Mouse (Mus musculus) CD4-positive helper T cell, adult 2 months (primary cell): Measurements from ENCODE around the gene Gm37240.

Experiments
- DNase-seq: peaks from one replicate; pipeline ENCODE4 v3.0.0-alpha.2; 2012; ENCODE audit warnings: low read depth, missing footprints, low spot score

The Gm37240 gene

DNA sequence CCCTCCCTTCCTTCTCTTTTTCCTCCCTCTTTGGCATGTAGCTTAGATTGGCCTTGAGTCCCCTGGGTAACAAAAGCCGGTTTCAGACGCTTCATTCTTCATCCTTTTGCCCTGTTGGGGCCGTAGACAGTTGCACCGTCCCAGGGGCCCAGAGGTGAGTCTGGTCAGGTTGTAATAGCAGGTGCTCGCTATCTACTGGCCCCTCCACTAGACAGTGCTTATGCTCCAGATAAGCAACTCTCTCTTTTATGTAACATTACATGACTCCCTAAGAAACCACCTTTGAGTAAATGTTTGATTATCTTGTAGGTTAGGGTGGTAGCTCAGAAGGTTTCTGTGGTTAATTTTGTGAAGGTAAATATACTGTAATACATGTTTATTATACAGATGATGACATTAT lies 1051.3 kb downstream of the Gm37240 start:
- DNase-seq: no peak

DNA sequence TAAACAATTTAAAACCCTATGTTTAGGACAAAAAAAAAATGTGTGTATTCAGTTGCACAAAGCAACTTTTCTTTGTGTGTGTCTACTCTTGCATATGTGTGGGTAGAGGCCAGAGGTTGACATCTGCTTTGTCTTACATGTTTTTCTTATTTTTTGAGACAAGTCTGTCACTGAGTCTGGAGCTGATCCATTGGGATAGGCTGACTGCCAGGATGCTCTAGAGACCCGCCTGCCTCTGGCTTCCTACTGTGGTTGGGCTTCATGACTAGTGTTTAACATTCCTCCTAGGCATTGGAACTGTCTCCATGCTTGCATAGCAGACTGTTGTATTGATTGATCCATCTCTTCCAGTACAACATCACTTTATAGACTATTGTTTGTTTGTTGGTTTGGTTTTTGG lies 1058.0 kb downstream of the Gm37240 start:
- DNase-seq: no peak

DNA sequence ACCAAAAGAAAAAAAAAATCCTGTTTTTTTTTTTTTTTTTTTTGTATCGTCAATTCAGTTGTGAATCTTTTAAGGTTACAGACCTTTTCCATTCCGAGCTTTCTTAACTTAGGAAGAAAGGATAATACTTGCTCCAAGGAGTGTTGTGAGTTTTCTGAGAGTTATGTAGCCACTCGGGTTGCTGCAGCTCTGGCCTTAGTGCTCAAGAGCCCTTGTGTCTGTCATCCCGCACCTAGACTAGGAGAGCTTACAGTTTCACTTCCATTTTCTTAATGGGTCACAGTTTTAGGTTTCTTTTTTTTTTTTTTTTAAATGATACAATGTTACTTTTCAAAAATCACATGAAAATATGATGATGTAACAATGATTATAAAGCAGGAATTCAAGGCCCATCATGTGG lies 1059.7 kb downstream of the Gm37240 start:
- peak; percentile 19 for DNase-seq

DNA sequence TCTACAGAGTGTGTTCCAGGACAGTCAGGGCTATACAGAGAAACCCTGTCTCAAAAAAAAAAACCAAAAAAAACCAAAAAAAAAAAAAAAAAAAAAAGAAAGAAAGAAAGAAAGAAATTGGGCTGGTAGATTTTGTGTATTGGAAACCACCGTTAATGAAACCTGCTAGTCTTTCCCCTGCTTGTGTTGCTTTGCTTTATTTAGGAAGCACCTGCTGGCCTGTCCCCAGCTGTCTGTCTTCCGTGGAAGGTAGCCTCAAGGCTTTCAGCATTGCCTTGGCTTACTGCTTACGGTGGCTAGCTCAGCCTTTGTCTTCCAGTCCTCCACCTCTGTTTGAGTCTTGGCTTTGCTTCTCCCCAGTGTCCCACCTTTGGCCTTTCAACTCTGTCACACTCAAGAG lies 1060.4 kb downstream of the Gm37240 start:
- DNase-seq: no peak

DNA sequence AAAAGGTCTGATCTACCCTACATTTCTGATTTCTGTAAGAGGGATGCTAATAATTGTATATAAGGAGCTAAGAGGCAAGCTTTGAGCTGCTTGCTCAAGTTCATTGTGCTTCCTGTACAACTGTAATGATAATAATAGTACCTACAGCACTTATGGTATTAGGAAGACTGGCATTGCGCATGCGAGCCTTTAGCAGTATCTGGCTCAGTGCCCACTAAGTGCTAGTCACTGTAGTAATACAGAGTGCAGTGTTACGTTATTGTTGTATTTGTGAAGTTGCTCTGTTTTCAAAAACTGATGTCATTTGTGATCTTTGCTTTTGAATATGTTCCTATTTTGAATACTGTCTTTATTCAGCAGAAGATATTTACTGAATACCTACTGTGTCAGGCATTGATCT lies 1060.9 kb downstream of the Gm37240 start:
- DNase-seq: no peak

DNA sequence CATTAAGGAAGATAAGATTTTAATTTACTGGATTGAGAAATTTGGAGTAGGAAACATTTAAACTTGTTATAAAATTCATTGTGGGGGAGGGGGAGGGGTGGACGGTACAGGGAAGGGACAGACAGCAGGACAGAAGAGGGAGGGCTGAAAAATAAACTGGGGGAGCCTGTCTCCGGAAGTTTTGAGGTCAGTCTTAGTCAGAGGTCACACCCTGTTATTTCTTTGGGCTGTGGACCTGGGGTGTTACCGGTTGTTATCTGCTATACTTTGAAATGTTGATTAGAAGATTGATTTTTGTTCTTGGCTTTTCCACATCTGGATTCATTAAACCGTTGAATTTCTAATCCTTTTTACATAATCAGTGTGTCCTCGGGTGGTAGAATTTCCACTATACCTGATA lies 1061.3 kb downstream of the Gm37240 start:
- DNase-seq: no peak

DNA sequence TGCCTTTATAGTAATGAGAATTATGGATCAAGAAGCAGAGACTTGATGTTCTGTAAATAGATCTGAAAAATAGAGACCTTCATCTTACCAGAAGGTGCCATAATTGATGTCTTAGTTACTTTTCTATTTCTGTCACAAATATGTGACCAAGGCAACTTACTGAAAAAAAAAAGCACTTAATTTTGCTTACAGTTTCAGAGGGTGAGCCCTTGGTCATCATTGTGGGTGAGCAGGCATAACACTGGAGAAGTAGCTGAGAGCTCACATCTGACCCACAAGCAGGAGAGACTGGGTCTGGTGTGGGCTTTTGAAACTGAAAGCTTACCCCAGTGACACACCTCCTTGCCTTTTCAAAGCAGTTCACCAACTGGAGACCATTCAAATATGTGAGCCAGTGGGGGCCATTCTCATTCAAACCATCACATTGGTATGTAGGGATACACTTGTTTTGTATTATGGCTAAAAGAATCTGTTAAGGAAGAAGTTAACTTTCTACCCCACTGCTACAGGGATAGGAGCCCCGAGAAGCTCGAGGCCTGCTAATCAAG lies 1066.6 kb downstream of the Gm37240 start:
- no peak for DNase-seq

DNA sequence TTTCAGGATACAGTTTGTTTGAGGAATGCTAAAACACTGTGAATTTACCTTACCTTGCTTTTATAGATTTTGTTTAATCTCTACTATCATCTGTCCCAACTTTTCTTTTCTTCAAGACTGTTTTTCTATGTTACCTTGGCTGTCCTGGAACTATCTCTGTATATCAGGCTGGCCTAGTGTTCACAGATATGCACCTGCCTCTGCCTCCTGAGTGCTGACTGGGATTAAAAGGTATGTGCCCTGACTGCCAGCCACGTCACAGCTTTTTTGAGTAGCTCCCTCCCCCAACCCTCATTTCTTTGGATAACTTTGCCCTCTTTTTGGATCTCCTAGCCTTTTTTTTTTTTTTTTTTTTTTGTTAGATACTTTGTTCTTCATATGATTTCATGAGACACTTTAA lies 1070.4 kb downstream of the Gm37240 start:
- DNase-seq: no peak

DNA sequence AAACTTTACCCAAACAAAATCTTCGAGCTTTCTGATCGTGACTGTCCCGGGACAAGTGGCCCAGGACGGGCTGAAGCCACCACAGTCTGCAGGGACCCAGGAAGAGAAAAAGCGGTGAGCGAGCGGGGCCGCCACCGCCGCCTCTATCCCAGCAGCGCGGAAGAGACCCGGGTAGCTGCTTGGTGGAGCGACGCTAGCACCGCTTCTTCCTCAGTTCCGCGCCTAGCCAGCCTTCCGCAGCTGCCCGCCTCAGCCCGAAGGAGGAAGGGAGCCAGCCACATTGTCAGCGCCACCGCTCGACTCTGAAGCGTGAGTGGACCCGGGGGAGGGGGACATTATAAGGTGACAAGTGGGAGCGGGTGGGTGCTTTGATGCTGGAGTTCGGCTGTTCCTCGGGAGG lies 1071.9 kb downstream of the Gm37240 start:
- peak; percentile 72 for DNase-seq

DNA sequence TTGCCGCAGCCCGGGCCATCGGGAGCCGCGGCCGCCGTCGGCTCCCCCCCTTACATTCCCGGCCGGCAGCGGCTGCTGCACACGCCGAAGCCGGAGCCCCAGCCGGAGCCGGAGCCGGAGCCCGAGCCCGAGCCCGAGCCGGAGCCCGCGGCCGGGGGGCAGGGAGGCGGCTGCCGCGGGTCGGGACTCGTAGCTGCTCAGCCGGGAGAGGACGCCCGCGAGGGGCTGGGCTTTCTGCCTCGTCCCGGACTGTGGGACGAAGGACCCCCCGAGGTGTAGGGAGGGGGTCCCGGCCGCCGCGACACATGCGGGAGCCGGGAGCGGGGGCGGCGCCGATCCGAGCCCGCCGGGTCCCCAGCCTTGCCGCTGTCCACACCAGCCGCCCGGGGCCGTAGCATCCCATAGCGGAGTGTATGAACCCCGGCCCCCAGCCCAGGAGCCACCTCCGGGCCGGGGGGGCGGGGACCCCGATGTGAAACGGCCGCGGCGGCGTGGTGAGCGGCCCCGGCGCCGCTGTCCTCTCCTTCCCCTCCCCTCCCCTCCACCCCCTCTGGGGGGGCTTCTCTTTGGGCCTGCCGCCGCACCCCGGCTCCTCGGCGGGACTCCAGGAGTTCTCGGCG lies 1072.4 kb downstream of the Gm37240 start, which contains the start of gene Fbxw7:
Gene Fbxw7, plus strand, starts transcription at position 507 of the 620 bp plus-strand sequence.
- peak; percentile 54 for DNase-seq

DNA sequence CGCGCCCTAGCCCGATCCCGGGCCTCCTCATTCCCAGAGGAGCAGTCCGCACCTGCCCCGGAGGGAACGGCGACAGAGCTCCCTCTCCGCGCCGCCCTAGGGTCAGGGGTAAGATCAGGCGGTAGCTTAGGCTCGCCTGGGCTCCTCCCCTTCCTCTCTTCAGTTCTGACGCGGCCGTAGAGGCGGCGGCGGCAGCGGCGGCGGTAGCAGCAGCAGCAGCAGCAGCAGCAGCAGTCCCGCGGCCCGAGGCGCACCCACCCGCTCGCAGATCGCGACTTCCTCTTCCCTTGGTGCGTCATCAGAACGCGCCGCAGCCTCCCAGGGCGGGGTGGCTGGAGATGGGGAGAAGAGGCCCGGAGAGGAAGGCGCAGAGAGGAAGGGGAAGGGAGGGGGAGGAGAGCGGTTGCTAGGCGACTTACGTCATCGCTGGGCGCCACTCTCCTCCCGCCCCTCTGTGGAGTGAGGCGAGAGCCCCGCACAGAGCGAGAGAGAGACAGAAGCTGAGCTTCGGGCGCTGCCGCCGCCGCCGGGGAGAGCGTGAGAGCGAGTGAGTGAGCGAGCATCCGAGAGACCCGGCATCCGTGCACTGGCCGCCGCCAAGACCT lies 1073.1 kb downstream of the Gm37240 start:
- DNase-seq: peak; percentile 100

DNA sequence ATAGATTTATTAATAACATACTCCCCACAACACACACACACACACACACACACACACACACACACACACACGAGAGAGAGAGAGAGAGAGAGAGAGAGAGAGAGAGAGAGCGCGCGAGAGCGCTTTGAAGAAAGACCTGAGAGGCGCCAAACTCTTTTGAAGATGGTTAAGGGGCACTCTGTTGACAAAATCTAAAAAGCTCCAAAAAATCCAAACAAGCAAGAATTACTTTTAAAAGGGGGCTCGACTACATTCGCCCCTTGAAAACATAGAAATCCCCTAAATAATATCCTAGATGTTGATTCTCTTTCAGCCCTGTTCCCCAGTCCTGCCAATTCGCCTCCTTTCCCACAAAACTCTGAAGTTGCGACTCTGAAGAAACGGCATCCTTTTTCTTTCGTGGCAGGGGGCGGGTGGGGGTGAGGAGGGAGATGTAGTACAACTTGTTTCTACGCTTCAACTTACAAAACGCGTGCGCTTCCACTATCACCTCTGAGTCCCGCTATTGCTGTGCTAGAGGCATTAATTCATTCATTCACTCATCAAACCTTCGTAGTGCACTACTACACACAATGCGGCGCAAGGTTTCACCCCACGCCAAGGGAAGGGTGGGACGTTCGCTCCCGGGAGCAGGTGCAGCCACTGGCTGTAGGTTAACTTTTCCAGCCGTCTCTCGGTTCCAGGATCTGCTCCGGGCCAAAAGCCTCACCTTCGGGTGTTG lies 1073.7 kb downstream of the Gm37240 start:
- peak; percentile 47 for DNase-seq

DNA sequence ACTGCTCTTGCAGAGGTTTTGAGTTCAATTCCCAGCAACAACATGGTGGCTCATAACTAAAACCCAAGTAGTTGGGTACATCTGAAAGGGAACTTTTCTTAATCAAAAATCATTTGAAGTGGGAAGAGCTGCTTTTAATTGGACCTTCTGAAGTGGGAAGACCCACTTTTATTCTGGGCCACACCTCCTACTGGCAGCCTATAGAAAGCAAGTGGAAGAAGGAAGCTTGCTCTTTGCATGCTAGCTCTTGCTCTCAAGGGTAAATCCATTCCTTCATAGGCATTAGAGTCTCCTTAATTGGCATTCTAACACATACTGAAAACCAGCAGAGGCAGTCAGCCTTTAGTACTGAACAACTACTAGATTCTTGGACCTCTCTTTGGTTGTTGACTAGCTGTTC lies 1076.5 kb downstream of the Gm37240 start:
- no peak for DNase-seq

DNA sequence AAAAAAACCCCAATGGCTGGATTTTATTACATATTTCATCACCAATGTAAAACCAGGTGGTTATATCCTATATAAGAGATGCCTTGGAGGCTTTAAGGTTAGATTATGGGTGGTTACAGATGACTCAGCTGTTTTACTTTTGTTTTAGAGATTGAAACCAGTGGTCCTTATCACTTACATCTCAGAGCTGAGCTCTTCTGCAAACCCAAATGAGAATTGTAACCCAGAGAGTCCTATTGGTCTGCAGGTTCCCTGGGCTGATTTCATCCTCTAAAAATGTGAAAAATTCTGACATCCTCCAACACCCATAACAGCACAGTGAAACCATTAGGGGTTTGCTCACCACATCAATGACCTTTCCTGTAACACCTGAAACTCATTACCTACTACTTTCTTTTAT lies 1078.4 kb downstream of the Gm37240 start:
- DNase-seq: peak; percentile 43

DNA sequence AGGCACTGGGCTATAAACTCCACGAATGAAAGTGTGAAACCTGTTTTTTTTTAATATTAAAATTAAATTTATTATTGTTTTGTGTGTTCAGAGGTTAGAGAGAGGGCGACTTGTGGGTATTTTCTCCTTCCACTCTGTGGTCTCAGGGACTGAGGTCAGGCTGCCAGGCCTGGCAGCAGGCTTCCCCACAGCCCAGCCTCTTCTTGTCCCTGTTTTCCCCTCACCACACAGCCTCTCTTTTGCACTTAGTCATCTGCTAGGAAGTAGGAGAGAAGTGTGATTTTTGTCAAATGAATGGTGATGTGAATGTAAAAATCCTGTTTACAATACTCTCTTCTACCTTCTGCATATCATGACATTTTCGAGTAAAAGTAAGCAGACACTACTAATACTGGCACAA lies 1079.5 kb downstream of the Gm37240 start:
- DNase-seq: no peak

DNA sequence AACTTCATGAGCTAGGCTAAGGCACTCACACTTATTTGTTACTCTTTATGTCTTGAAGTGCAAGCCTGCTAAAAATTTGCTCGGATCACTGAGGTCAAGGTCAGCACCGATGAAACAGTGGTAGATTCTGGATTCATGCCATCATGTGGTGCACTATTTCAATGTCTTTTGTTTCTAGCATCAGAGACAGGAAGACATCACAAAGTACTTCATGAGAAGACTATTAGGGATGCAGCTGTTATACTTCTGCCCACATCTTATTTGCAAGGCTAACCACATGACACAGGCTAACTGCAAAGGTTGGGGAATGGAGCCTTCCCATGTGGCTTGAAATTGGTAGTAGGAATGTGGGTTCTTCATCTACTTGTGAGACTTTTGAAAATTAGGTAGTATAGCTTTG lies 1081.1 kb downstream of the Gm37240 start:
- DNase-seq: no peak

DNA sequence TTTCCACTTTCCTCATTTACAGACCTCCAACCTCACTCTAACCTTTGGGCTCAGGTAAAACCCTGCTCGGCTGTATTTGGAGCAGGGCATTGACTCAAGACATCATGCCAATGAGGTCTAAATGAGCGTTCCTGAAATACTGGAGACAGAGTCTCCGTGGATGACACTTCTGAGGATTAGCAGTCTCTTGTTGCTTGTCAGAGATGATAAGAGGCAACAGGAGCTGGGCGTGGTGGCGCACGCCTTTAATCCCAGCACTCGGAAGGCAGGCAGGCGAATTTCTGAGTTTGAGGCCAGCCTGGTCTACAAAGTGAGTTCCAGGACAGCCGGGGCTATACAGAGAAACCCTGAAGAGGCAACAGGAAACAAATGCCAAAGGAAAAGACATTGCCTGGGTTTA lies 1083.3 kb downstream of the Gm37240 start:
- DNase-seq: no peak

DNA sequence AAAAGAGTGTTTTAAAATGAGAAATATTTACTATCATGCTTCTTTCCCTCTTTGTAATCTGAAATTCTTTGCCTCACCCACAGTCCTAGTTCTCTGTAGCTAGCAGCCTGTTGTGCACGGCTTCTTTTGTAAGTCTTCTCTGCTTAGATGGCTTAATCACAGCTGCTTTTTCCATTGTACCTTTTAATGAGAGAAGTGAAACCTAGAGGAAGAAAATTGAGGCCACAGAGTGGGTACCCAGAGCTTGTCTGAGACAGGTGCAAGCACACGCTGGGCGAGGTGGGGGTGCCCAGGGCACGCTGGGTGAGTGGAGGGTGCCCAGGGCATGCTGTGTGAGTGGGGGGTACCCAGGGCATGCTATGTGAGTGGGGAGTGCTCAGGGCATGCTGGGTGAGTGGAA lies 1099.4 kb downstream of the Gm37240 start:
- DNase-seq: no peak

DNA sequence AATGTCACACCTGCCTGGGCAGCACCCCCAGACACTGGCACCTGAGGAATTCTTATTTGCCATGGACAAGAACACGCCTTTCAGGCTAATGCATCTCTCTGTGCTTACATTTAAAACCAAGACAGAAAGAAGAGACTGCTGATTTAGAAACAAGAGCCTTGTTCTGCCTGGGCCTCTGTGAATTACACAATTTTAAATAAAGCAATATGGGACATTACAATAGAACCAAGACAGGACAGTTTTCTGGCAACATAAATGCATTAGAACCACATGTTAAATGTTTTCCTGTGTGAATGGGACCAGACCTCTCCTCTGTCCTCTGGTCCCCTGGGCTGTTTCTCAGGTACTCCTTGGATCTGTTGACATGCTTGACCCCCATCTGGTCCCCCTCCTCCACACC lies 1111.2 kb downstream of the Gm37240 start:
- DNase-seq: no peak

DNA sequence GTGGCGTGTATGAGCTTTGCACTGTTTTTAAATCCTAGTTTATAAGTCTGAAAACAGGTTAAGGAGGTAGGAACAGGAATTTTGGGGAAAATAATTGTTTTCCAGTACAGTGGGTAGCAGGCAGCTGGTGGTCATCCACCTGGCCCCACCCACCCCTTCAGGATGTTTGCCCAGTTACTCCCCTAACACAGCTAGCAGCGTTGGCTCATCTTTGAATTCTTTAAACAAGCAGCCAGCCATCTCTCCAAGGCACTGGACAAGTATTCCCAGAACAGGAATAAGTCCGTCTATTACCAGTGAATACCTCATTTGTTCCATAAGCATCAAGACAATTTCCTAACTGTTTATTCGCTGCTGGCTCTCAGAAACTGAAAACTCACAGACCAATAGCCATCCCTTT lies 1111.7 kb downstream of the Gm37240 start:
- DNase-seq: no peak

DNA sequence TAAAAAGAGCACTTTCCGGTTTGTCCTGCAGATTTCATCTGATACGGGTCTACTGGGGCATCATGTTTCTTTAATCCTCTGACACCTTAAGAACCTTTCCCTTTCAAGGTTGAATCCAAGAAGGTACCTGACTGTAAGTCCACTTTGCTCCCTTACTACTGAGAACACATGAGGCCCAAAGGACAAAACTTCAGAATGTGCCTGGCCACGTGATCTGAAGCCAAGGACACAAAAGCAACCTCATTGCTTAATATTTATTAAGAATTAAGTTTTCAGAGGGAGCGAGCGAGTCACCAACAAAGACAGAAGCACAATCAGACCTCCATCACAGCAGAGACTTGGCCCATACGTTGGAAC lies 1112.3 kb downstream of the Gm37240 start:
- no peak for DNase-seq

DNA sequence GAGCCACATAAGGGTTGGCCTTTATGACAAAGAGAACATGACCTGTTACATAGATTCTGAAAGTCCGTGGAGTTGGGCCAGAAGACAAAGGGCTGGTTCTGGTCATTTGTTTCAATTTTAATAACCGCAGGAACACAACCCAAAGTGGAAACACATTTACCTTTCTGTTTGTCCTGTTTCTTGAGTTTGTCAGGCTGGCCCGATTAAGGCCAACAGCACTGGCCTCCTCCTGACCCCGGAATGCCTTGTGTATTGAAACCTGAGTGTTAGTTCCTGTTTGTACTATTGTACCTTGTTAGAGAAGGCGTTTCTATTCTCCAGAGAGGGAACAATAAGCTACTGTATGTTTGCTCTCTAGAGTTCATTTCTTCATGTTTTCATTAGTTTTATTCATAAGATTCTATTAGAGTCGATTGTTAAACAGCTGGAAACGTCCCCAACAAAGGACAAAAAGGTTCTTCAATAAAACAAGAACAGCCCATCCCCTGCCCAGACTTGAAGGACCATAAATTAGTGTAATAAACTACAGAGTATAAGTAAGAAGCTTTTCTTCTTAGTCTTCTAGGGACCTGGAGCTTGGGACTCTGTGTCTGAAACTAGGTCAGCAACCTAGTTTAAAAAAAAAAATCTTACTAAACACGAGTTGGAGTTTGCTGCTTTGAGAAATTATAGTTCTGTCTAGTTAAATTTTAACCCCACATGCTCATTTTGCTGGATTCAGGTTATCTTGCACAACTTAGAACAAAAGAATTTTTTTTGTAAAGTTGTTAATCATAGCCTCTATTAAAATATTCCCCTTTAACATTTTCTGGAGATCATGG lies 1112.9 kb downstream of the Gm37240 start:
- no peak for DNase-seq
